Mouse (Mus musculus) urinary bladder, adult 18-20 months (tissue): ENCODE results near the gene Fam129b.
A peak's percentile ranks its signal among the peaks of the same experiment; 100 is the strongest.
"Not testable (repeated sequence)": the region's sequence is repeated elsewhere in the genome, so short reads cannot be mapped to it uniquely, and the experiment has no call there.

ENCODE experiments used
- DNase-seq, 2 experiments: peaks; one replicate each; pipeline ENCODE4 v3.0.0; 2022; ENCODE audit warnings: low spot score in 2 of 2, mixed read lengths in 2 of 2

The Fam129b gene

DNA sequence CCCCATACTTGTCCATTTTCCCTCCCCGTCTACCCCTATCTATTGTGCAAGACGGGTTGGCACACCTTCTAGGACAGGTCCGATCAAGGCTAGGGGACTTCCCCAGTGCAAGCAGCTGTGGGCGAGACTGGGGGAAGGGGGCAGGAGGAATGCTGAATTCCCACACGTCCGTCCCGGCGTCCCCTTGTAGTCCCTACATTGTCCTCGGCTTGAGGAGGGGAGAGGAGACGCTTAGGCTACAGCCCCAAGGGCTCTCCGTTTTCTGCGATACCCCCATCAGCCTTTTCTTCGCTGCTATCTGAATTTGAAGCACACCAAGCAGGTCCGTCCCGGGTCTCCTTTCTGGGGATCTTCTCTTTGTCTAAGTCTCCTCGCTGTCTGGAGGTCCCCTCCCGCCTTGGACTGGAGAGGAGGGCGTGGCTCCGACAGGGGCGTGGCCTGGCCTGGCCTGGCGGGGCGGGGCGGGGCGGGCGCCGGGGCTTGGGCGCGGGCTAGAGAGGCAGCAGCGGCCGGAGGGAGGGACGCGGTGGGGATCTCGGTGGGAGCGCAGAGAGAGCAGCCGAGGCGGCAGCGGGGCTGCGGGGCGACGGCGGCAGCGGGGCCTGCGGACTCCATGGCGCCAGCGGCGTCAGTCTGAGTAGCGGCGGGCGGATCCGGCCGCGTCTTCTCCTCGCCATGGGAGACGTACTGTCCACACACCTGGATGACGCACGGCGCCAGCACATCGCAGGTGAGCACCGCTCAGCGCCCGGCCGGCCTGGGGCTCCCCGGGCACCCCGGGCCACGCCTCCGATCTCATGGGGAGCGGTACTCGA lies at the start of gene Fam129b:
Fam129b (plus strand) TSS at position 440 of the 815 bp plus-strand sequence.
- peak; percentile 84 to 86 for DNase-seq

DNA sequence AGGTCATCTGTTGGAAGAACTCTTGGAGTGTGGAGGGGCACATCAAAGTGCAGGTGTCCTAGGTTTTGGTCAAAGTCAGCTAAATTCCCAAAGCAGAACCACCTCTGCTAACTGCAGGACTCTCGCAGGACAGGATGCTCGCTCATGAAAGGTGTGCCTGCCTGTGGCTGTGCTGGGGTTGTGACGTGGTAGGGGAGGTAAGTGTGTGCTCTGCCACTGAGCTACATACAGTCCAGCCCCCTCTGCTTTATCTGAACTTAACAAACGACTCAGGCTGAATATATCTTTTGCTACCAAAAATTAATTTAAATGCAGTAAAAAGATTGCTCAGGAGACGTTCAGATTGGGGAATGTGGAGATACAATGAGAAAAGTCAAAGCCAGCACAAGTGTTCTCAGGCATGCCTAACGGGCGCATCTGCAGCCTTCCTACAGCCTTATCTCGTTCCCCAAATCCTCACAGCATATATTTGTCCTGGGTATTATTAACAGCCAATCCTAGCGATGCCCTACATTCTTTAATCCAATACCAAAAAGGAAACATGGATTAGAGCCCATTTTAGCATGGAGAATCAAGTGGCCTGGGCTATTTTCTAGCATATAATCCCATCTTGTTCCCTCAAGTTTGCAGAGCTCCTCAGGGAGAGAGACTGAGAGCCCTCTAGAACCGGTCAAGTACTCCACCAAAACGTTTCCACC lies 46.8 kb upstream of the Fam129b start:
- no peak for DNase-seq

DNA sequence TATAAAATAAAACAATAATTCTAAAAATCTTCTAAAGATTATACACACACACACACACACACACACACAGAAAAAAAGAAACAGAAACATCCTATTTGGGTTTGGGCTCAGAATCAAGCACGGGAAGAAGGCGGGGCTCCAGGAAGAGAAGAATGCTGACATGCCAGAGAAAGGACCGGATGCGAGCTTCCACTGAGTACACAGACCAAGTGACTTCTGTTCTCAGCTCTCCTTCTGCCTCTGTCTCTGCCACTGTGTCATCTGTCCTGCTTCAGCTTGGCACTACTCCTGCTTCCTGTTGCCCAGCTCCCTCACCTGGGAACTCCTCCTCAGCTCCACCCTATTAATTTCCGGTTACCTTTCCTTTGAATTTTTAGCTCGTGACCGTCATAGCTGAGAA lies 41.4 kb upstream of the Fam129b start:
- DNase-seq: peak in 1 of 2 experiments; percentile 17

DNA sequence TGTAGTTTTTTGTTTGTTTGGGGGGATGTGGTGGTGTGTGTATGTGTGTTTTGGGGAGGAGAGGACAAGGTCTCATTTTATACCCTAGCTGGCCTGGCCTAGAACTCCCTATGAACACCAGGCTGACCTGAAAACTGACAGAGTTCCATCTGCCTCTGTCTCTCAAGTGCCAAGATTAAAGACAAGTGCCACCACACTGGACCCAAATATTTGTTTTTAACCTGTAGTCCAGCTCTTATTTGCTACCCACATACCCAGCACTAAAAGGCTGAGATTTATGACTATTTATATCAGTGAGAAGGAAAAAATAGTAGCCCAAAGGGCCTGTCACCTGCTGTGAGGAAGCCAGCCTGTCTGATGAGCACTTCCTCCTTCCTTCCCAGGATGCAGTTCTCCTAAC lies 40.3 kb upstream of the Fam129b start:
- DNase-seq: no peak

DNA sequence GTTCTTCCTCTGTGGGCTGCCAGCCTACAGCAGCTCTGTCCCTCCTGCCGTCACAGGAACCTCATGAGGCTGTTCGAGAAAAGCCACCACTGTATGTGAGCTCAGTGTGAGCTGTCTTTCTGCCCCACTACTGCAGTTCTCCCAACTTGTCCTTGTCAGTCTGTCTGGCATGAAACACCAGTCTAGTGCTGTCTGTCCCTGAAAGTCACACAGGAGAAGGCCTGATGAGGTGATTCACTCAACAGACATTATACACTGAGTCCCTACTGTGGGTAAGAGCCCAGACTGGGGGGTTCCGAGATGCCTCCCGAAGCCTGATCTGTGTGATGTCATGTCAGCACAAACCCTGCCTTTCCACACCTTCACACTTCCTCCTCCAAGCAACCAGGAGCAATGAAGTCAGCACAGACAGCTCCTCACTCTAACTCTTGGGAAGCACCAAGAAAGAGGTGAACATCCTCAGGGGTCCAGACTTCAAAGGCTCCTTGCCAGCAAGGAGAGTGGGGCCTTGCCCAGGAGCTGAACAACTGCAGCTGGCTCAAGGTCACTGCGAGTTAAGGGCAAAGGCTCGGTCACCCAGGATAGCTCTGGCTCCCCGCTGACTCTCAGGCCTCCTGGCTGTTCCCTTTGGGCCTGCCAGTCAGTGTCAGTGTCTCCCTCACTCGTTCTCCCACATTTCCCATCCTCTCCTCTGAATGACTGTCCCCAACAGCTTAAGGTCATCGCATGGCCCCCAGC lies 37.6 kb upstream of the Fam129b start:
- DNase-seq: no peak

DNA sequence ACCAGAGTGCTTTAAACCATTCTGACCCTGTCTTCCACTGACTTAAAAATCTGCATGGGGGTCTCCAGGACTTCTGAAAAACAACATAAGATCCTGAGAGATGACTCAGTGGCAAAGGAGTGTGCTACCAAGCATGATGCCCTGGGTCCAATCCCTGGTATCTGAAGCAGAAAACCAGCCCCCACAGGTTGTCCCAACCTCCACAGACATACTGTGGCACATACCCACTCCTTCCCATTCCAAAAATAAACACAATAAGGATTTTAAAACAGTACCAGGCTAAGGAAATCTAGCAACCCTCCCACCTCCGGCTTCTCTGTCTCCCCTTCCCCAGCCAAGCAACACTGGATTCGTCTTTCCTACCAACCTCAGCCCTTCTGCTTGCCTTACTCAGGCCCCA lies 36.7 kb upstream of the Fam129b start:
- no peak for DNase-seq

DNA sequence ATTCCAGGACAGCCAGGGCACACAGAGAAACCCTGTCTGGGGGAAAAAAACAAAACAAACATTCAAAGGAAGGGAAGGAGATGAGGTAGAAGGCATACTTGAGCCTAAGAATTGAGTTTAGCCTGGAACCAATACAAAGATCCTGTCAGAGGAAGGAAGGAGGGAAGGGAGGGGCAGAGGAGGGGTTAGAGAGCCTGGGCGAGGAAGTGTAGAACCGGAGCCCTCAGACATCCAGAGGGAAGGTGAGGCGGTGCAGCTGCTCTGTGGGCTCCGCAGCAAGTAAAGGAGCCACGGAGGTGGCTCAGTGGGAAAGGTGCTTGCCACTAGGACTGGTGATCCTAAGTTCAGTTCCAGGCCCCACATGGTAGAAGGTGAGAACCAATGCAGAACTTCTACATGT lies 34.8 kb upstream of the Fam129b start:
- DNase-seq: no peak

DNA sequence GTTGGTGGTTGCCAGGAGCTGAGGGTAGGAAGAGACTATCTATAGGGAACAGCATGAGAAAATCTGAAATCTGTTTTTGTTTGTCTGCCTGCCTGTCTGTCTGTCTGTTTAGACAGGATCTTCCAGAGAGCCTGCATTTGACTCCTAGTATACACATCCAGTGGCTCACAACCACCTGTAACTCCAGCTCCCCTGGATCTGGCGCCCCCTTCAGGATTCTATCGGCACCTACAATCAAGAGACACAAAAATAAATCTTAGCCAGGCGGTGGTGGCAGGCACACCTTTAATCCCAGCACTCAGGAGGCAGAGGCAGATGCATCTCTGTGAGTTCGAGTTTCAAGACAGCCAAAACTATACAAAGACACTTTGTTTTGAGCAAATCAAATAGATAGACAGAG lies 33.4 kb upstream of the Fam129b start:
- no peak for DNase-seq

DNA sequence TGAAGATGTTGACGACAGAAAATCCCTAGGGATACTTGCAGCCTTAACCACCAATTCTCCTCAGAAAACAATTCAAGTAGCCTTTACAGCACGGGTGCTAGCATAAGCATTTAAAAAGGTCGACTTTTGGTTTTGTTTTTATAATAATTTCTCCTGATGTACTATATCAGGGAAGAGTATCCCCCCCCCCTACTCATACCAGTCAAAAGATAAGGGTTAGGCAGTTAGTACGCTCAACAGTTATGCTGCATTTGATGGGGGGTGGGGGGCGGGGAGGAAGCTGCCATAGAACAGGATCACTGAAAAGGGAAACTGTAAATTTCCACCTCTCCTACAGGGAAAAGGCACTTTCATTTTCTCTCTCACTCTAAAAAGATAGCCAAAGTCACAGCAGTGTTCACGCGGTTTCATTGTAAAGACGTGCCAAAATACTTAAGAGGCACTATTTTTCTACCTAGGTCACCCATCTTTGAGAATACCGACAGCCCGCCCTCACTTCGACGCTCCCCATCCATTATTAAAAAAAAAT lies 30.3 kb upstream of the Fam129b start:
- no peak for DNase-seq

DNA sequence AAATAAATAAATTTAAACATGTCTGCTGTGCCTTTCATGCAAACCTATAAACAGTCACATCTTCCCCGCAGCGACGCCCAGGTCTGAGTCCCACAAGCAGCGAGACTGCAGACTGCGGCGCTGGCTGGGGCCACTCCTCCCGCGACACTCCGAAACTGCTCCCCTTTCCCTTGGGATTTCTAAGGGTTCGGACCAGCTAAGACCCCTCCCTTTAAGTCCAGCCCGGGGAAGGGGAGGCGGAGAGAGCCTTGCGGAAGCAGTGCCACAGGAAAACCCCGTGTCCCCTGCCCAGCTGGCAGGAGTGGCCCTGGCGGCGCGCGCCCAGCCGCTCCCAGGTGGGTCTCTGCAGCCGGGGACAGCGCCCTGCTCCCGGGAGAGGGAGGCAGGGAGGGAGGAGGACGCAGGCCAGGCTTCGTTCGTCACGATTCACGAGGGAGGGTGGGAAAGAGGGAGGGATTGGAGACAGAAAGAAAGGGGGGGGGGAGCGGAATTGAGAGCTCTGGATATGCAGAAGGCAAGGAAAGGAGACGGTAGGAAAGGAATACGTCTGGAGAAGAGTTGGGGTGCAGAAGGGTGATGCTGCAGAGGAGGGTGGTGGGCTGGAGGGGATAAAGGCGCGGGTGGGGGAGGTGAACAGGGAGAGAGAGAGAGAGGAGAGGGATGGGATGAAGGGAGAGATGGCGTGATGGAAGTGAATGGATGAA lies 29.7 kb upstream of the Fam129b start:
- peak in 1 of 2 experiments; percentile 55 for DNase-seq

DNA sequence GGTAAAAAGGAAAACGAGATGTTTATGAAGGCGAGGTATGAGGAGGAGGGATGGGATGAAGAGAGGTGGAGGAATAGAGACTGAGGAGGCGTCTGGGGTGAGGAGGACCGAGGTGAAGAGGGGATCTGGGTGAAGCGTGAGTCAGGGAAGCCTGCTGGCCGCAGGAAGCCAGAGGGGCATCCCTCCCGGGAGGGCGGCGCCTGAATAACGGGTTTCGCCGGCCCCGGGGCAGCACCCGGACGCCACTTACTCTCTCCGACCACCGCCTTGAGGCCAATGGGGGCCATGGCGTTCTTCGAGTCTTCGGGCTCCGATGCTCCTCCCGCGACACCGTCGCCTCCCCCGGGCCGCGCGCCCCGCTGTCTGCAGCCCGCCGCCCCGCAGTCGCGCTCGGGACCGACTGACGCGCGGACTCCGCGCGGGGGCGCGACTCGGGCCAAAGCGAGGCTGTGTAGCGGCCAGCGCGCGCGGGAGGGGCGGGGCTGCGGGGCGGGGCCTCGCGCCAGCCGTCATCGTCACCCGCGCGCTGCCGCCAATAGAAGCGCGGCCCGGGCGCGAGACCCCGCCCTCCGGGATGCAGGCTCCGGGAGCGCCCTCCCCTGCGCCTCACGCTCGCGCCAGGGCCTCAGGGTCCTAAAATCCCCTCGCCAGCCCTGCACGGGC lies 29.0 kb upstream of the Fam129b start, which contains the start of gene Stxbp1:
Stxbp1 (minus strand) TSS at position 441 of the 663 bp plus-strand sequence.
- DNase-seq: peak; percentile 76 to 85

DNA sequence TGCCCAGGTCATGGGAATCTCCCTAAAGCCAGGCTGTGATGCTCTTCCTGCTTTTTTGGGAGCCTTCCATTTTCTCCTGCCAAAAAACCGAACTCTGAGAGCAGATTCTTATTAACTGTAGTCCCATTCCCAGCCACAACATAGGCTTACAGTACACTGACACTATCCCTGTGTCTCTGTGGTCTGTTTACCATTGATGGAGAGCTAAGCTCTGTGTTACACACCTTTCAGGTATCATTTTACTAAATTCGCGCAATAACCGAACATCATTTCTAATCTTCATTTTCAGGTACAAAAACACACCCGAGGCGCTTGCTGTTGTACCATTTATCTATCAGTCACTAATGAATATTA lies 28.5 kb upstream of the Fam129b start:
- no peak for DNase-seq

DNA sequence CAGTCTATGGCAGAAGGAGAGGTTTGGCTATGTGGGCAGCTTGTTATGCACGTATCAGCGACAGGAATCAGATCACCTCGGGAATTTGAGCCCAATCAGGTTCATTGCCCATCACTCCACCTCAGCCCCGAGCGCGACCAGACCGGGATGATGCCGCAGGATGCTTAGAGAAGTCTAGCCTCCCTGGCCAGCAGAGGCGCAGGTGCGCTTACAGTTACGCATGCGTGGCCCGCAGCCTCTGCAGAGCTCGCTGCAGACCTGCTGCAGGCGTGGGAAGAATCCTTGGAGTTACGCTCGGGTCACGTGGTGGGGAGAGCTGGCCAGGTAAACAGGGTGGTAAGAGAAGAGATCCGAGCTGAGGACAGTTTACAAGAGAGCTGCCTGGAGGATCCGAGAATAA lies 23.8 kb upstream of the Fam129b start:
- DNase-seq: peak in 1 of 2 experiments; percentile 51

DNA sequence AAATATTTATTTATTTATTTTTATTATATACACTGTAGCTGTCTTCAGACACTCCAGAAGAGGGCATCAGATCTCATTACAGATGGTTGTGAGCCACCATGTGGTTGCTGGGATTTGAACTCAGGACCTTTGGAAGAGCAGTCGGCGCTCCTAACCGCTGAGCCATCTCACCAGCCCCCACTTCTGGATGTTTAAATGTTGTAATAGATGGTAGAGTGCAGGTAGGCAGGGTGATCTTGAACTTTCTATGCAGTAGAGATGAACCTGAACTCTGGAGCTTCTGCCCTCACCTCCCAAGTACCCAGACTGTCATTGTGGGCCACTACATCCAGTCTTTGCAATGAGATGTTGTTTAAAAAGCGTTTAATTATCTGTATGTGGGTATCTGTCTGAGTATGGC lies 22.2 kb upstream of the Fam129b start:
- not testable (repeated sequence) for DNase-seq

DNA sequence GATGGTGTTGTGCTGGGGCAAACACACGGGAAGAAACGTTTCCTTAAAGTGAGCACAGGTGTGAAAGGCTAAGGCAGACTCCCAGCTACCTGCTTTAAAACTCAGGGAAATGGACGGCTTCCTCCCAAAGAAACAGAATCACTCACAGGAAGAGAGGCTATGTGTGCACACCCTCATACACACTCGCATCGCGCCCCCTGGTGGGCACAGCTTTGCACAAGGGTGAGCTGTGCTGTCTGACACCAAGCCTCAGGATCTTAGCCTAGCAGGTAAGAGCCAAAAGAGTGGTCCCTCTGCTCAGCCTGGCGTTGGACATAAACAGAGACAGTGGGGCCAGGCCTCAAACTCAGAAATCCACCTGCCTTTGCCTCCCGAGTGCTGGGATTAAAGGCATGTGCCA lies 21.7 kb upstream of the Fam129b start:
- DNase-seq: peak; percentile 78 to 80

DNA sequence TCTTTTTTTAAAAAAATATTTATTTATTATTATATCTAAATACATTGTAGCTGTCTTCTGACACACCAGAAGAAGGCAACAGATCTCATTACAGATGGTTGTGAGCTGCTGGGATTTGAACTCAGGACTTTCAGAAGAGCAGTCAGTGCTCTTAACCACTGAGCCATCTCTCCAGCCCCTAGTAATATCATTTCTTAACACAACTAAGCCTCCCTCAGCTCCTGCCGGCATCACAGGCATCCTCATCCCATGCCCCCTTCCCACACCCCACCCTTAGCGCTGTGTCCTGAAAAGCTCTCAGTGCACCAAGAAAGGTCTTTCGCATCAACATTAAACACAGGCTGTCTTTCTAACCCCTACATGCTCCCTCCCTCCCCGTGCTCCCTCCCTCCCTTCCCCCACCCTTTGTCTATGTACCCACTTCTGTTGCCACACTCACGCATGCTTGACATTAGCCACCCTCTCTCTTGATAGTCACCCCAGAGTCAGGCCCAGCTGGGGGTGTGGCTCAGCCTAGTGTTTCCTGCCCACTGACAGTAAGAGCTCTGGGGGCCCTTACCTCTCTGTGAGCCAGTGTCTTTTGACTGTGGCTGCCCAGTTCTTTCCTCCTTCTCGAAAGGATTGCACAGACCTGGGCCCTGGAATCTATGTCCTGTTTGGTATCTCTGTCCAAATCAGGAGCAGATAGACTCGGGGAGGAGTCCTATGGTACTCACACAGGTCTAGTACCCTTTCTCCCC lies 20.7 kb upstream of the Fam129b start:
- no peak for DNase-seq

DNA sequence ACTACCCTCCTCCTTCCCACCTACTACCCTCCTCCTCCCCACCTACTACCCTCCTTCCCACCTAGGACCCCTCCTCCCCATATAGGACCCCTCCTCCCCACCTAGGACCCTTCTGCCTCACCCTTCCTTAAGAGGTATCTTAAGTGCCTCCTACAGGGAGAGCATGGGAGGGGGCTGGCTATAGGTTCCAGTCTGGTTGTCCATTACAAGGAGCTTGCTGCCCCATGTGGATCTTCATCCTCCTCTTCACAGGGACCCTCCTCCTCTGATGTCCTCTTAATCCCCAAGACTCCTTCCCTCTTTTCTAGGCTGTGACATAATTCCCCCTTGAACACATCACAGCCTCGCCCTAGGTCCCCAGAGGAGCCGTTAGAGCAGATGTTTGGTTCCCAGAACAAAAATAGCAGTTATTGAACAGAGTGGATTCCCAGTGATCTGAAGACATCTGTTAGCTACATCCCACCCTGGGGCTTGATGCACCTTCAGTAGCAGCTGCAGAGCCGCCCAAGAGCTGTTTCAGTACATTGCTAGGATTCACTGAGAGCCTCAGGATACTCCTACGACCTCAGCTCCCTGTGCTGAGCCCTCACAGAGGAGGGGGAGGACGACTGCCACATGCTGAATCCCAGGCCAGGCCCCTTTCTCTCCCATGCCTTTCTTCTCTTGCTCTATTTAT lies 20.0 kb upstream of the Fam129b start:
- DNase-seq: no peak

DNA sequence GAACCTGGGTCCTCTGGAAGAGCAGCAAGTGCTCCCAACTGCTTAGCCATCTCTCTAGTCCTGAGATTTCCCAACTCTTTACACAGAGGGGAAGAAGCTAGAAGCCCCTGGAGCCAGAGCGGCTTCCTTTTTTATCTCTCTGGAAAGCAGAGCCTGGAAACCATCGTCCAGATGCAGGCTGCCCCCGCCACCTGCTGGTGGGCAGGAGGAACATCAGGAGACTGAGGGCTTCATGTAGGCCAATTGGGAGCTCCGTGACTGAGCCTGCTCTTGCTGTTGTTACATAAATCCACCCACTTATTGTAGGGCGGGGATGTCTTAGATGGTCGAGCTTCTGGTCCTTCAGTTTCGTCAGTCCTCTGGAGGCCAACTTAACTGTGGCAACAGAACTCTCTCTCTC lies 18.3 kb upstream of the Fam129b start:
- peak; percentile 53 to 75 for DNase-seq

DNA sequence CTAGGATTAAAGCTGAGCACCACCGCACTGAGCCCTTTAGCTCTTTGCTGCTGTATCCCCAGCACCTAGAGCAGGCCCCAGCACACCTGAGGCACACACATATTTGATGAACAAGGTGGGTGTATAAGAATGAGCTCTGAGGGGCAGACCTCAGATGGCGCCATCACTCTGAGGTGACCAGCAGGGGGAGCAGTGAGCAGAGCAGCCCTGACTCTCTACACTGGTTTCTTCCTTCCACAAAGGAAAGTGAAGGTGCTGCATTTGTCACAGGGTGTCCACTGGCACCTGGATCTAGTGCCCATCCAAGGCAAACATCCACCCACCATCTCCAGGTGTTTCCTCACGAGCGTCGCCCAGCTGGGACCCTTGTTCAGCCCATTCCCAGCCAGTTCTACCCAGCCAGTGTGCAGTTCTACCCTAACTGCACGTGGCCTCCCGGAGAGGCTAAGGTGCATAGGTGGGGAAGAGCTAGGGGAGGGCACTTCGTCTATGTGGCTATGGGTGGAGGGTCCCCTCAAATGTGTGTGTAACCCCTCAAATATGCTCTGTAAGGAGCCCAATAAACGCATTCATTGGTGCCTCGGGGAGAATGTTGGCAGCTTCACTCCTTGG lies 16.8 kb upstream of the Fam129b start:
- no peak for DNase-seq
